Mouse (Mus musculus) stomach, postnatal 0 days (tissue): ENCODE measurements around the gene Polr2i. TPM values are rescaled to one million over a fixed set of nuclear protein-coding genes. Genes with fewer than 3 reads are reported as not detected.

Experiments
- ATAC-seq: fragments of 200-750 bp; cut with Nextera tagmentation; 2 replicates; pipeline ENCODE4 v1.8.0; 2017; ENCODE audit not compliant: low FRiP score, low TSS enrichment
- DNase-seq: peaks from one replicate; pipeline ENCODE4 v3.0.0-alpha.2; 2016; ENCODE audit warnings: low spot score
- H3K27ac ChIP-seq: fragments of 300-500 bp; sonication (generic); replicated peaks from 2 replicates; pipeline ENCODE4 v1.5.1; 2014; ENCODE audit warnings: mild to moderate bottlenecking, control low read depth
- H3K27me3 ChIP-seq: fragments of 300-500 bp; sonication (generic); 2 replicates; pipeline ENCODE4 v1.6.1; 2014; ENCODE audit warnings: low read length; ENCODE audit not compliant: control insufficient read depth, insufficient read depth
- H3K36me3 ChIP-seq: fragments of 300-500 bp; sonication (generic); 2 replicates; pipeline ENCODE4 v1.6.1; 2014; ENCODE audit warnings: low read length, mixed read lengths; ENCODE audit not compliant: control insufficient read depth, insufficient read depth
- H3K4me1 ChIP-seq: fragments of 300-500 bp; sonication (generic); replicated peaks from 2 replicates; pipeline ENCODE4 v1.6.1; 2014; ENCODE audit warnings: antibody characterized with exemption; ENCODE audit not compliant: control insufficient read depth, insufficient read depth
- H3K4me2 ChIP-seq: fragments of 300-500 bp; sonication (generic); replicated peaks from 2 replicates; pipeline ENCODE4 v1.6.1; 2014; ENCODE audit warnings: low read depth, mild to moderate bottlenecking, control low read depth, moderate library complexity
- H3K4me3 ChIP-seq: fragments of 300-500 bp; sonication (generic); 2 replicates; pipeline ENCODE4 v1.5.1; 2014; ENCODE audit warnings: low read depth, low read length, control low read depth
- H3K9ac ChIP-seq: fragments of 300-500 bp; sonication (generic); 2 replicates; pipeline ENCODE4 v1.6.1; 2014; ENCODE audit warnings: mild to moderate bottlenecking, low read length, control low read depth, mixed read lengths
- H3K9me3 ChIP-seq: fragments of 300-500 bp; sonication (generic); 2 replicates; pipeline ENCODE4 v1.6.1; 2016; ENCODE audit warnings: low read length; ENCODE audit not compliant: control insufficient read depth
- CTCF ChIP-seq: IDR thresholded peaks from 2 replicates; pipeline ENCODE4 v1.5.1; 2016; ENCODE audit warnings: antibody characterized with exemption, low read depth, mild to moderate bottlenecking, moderate library complexity
- EP300 ChIP-seq: optimal IDR thresholded peaks from 2 replicates; pipeline ENCODE3; 2016; ENCODE audit warnings: antibody characterized with exemption
- WGBS: fragments of 180-500 bp; shearing (Covaris S2); extraction: QIAGEN DNeasy Blood & Tissue Kit; methylation state at CpG from one replicate; pipeline ENCODE4 v1.1.7; 2014; 5-methylcytosine and 5-hydroxymethylcytosine counted together
- polyA plus RNA-seq: library from polyadenylated mRNA; unstranded; fragments of >200 nt; fragmentation: Nextera tagmentation; extraction: Ambion mirVana; gene quantifications from 2 replicates; pipeline ENCODE4 v1.2.1, GENCODE M21; 2015

The Polr2i gene
- polyA plus RNA-seq, 1 experiment from 2014 or later, result 106 TPM

DNA sequence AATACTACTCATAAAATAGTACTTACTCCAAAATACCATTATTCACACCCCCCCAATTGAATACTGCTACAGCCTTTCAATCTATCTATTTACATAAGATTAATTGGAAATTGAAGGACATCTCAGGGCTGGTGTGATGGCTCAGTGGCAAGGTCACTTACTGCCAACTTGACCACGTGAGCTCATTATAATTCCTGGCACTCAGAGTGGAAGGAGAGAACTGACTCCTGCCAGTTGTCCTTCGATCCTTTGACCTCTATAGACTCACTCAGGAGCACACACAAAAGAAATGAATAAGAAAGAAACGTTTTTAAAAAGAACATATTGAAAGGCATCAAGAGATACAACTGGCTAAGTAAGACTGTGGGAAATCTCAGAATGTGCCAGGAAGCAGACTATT is 15.9 kb upstream of the Polr2i start:
- Histone ChIP-seq H3K4me3 (no peak overlapping the region), H3K4me2 (no peak overlapping the region), H3K27ac (no peak overlapping the region), H3K4me1 (peaks cover 3% of the 10 kb centered on the region; the same call in 1 of the 2 replicates), H3K27me3 (no peaks in the 10 kb centered on the region), H3K9me3 (no peaks in the 10 kb centered on the region), H3K36me3 (no peaks in the 10 kb centered on the region), H3K9ac (no peak overlapping the region)
- no peak for ATAC-seq
- no peak for DNase-seq
- WGBS, result 84% methylated on average over 3 of the region's 3 CpGs
- TF ChIP-seq EP300 (no peak), CTCF (no peak)

DNA sequence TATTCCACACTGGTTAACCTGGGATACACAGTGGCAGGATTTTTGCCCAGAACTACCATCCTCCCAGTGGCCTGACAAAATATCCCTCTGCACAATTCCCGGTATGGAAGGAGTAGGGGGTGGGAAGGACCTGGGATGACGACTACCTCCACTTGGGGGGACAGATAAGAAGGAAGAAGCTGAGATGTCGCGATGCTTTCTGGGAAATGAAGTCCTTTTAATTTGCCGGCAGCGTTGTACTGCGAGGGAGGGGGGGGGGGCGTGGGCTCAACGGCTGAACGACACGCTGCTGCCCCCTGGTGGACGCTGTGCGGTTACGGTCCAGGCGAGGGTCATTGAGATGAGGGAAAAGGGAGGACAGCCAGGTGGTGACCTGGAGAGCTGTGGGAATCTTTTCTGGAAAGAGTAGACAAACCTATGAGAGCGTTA is 15.0 kb upstream of the Polr2i start:
- Histone ChIP-seq H3K27ac (no peak overlapping the region), H3K9ac (0 out of 2 replicates have a peak overlapping the region, but pooled peaks have one; percentile 31), H3K36me3 (no peaks in the 10 kb centered on the region), H3K4me3 (no peak overlapping the region), H3K27me3 (no peaks in the 10 kb centered on the region), H3K9me3 (no peaks in the 10 kb centered on the region), H3K4me2 (peak overlapping the region; percentile 44), H3K4me1 (peaks cover 3% of the 10 kb centered on the region; the same call in 1 of the 2 replicates)
- TF ChIP-seq CTCF, result peak; percentile 99
- TF ChIP-seq EP300, result no peak
- DNase-seq (peak; percentile 89), ATAC-seq (peak; percentile 50)
- WGBS, result 1% methylated on average over 15 of the region's 16 CpGs

DNA sequence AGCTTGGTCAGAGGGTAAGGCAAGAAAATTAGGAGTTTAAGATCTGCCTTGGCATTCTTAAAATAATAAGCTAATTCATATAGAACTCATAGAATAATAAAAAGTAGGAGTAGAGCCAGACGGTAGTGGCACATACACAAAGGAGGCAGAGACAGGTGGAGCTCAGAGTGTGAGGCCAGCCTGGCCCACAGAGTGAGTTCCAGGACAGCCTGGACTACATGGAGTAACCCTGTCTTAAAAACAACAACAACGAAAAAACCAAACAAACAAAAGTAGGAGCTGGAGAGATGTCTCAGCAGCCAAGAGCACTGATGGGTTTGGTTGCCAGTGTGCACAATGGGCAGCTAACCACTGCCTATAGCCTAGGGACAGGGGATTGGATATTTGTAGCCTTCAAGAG is 14.5 kb upstream of the Polr2i start:
- Histone ChIP-seq H3K9me3 (no peaks in the 10 kb centered on the region), H3K36me3 (no peaks in the 10 kb centered on the region), H3K9ac (no peak overlapping the region), H3K27me3 (no peaks in the 10 kb centered on the region), H3K4me2 (no peak overlapping the region), H3K4me3 (no peak overlapping the region), H3K4me1 (peaks cover 3% of the 10 kb centered on the region; the same call in 1 of the 2 replicates), H3K27ac (no peak overlapping the region)
- DNase-seq (no peak), ATAC-seq (no peak)
- TF ChIP-seq EP300, result no peak
- no peak for TF ChIP-seq CTCF
- 64% methylated on average over 2 of the region's 2 CpGs for WGBS

DNA sequence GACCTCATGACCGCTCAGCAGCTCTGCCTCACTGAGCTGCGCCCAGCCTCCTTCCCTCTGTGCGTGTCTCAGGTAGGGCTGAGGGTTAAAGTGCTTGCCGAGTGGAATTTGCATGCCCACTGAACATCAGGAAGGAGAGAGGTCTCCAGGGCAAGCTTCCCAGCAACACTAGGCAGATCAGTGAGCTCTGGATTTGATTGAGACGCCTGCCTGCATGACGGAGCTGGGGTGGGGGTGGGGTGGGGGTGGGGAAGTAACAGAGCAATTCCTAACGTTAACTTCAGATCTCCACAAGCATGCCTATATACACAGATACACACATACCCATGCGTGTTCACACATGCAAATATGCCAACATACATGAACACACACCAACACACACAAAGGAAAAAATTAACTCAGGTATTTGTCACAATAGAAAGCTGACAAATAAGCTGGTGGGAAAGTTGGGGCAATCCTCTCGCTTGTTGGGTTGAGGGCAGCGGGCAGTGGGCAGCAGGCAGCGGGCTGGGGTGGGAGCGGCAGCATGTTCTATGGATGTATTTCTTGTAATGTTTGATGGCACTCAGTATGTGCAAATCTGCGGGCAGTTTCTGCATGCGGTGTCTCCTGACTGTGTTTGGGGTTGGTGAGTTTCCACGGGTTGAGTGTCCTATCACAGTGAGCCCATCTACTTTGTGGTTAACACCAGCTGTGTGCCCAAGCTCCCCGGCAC is 12.3 kb upstream of the Polr2i start:
- Histone ChIP-seq H3K4me2 (peak overlapping the region; percentile 77), H3K4me3 (peak overlapping the region; percentile 36), H3K9ac (peak overlapping the region; percentile 63), H3K27ac (peak overlapping the region; percentile 86), H3K36me3 (peaks cover 3% of the 10 kb centered on the region; the same call in 1 of the 2 replicates), H3K27me3 (no peaks in the 10 kb centered on the region), H3K4me1 (peaks cover 3% of the 10 kb centered on the region; the same call in 1 of the 2 replicates), H3K9me3 (no peaks in the 10 kb centered on the region)
- TF ChIP-seq CTCF, result no peak
- no peak for TF ChIP-seq EP300
- ATAC-seq (peak; percentile 65), DNase-seq (peak; percentile 75)
- 5% methylated on average over 16 of the region's 16 CpGs for WGBS

DNA sequence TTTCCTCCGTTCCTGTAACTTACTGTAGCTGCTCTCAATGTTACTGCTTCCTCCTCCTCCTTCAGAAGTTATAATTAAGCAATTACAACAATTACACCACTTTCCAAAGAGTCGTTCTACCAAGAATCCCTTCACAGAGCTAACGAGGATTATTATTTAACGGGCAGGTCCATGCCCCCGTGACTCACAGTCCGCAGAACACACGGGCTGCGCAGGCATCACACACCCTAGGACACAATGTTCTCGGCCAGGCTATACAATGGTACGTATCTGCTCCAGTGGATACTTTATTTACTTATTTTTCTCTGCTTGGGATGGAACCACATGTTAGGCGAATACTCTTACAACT is 11.8 kb upstream of the Polr2i start:
- no peaks in the 10 kb centered on the region for H3K9me3 ChIP-seq
- ATAC-seq, result peak; percentile 92
- 16% methylated on average over 11 of the region's 11 CpGs for WGBS

DNA sequence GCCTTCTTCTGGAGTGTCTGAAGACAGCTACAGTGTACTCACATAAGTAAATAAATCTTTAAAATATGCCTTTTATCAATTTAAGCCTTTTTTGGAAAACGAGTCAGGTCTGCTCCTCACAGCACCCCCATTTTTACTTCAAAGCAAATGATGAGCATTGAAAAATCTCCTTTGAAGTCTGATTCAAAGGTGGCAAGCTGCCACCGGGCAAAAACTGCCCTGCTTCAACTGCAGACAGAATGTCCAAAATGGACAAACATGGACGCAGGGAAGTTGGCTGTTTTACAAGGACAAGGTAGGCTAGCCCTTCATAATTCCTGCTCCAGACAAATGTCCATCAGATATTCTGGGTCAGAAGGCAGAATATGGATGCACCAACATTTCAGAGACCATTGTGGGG is 10.3 kb upstream of the Polr2i start:
- TF ChIP-seq EP300, result no peak
- TF ChIP-seq CTCF, result no peak
- WGBS, result 73% methylated on average over 3 of the region's 3 CpGs
- H3K9ac ChIP-seq, result no peak overlapping the region
- no peak overlapping the region for H3K27ac ChIP-seq
- ATAC-seq (no peak), DNase-seq (no peak)
- H3K4me2 ChIP-seq, result no peak overlapping the region
- H3K36me3 ChIP-seq, result peaks cover 6% of the 10 kb centered on the region; the same call in 1 of the 2 replicates
- no peaks in the 10 kb centered on the region for H3K9me3 ChIP-seq
- H3K4me3 ChIP-seq, result no peak overlapping the region
- H3K27me3 ChIP-seq, result no peaks in the 10 kb centered on the region
- peaks cover 3% of the 10 kb centered on the region; the same call in 1 of the 2 replicates for H3K4me1 ChIP-seq

More for the DNA sequence above, 11.8 kb upstream of the Polr2i start:
- H3K4me1 ChIP-seq, result peaks cover 3% of the 10 kb centered on the region; the same call in 1 of the 2 replicates
- no peak for TF ChIP-seq EP300
- TF ChIP-seq CTCF, result no peak
- peaks cover 3% of the 10 kb centered on the region; the same call in 1 of the 2 replicates for H3K36me3 ChIP-seq
- H3K4me3 ChIP-seq, result peak overlapping the region; percentile 36
- H3K27ac ChIP-seq, result peak overlapping the region; percentile 86
- peak overlapping the region; percentile 63 for H3K9ac ChIP-seq
- no peaks in the 10 kb centered on the region for H3K27me3 ChIP-seq
- H3K4me2 ChIP-seq, result peak overlapping the region; percentile 77
- peak; percentile 75 for DNase-seq
